Mouse (Mus musculus): ENCODE measurements at regions not wholly inside any gene's neighbourhood (a gene's known extent, or its start where the extent isn't known, plus 50 kb on each side); places are given as distances from the start of the nearest gene placed in this dataset.

- 78% methylated on average over 6 of the region's 6 CpGs for WGBS
- no peak overlapping the region for H3K9ac ChIP-seq (ENCODE audit: low read depth, low read length)
- no peak overlapping the region for H3K4me3 ChIP-seq (ENCODE audit: low read length)
- no peaks in the 10 kb centered on the region for H3K36me3 ChIP-seq (ENCODE audit: control insufficient read depth, insufficient read depth, low read length)
- H3K27me3 ChIP-seq (replicated peaks; ENCODE audit: control insufficient read depth, insufficient read depth, low read length): no peaks in the 10 kb centered on the region
- ATAC-seq: no peak
- no peaks in the 10 kb centered on the region for H3K4me1 ChIP-seq (ENCODE audit: control insufficient read depth, insufficient read depth, low read depth, low read length)
- no peaks in the 10 kb centered on the region for H3K9me3 ChIP-seq (ENCODE audit: control insufficient read depth, low read length)
- H3K4me2 ChIP-seq (ENCODE audit: low read length): no peak overlapping the region
- H3K27ac ChIP-seq (ENCODE audit: low read depth, low read length): no peak overlapping the region
These were observed 186.9 kb upstream of the Ccdc122 start for GRCm38 (mm10) chr14:76849636-76850035.

- Histone ChIP-seq H3K4me1 (ENCODE audit: control insufficient read depth, insufficient read depth, low read depth, low read length) (no peaks in the 10 kb centered on the region), H3K27ac (ENCODE audit: low read depth, low read length) (no peak overlapping the region), H3K9ac (ENCODE audit: low read depth, low read length) (no peak overlapping the region), H3K27me3 (replicated peaks; ENCODE audit: control insufficient read depth, insufficient read depth, low read length) (no peaks in the 10 kb centered on the region), H3K9me3 (ENCODE audit: control insufficient read depth, low read length) (no peaks in the 10 kb centered on the region), H3K4me3 (ENCODE audit: low read length) (no peak overlapping the region), H3K36me3 (ENCODE audit: control insufficient read depth, insufficient read depth, low read length) (no peaks in the 10 kb centered on the region), H3K4me2 (ENCODE audit: low read length) (no peak overlapping the region)
- ATAC-seq: peak; percentile 64; the same call in 1 of the 2 replicates
- WGBS: 59% methylated on average over 3 of the region's 3 CpGs
These were observed 187.5 kb upstream of the Ccdc122 start for GRCm38 (mm10) chr14:76849071-76849470.

- Histone ChIP-seq H3K36me3 (ENCODE audit: control insufficient read depth, insufficient read depth, low read length) (no peaks in the 10 kb centered on the region), H3K27me3 (replicated peaks; ENCODE audit: control insufficient read depth, insufficient read depth, low read length) (no peaks in the 10 kb centered on the region), H3K4me3 (ENCODE audit: low read length) (no peak overlapping the region), H3K4me1 (ENCODE audit: control insufficient read depth, insufficient read depth, low read depth, low read length) (no peaks in the 10 kb centered on the region), H3K9me3 (ENCODE audit: control insufficient read depth, low read length) (no peaks in the 10 kb centered on the region), H3K4me2 (ENCODE audit: low read length) (no peak overlapping the region), H3K9ac (ENCODE audit: low read depth, low read length) (no peak overlapping the region), H3K27ac (ENCODE audit: low read depth, low read length) (no peak overlapping the region)
- no peak for ATAC-seq
- 75% methylated on average over 3 of the region's 3 CpGs for WGBS
These were observed 190.9 kb upstream of the Ccdc122 start for GRCm38 (mm10) chr14:76845706-76846105.

GRCm38 (mm10) chr14:76844717-76845116, 191.9 kb upstream of the Ccdc122 start:
- no peaks in the 10 kb centered on the region for H3K4me1 ChIP-seq (ENCODE audit: control insufficient read depth, insufficient read depth, low read depth, low read length)
- H3K27me3 ChIP-seq (replicated peaks; ENCODE audit: control insufficient read depth, insufficient read depth, low read length): no peaks in the 10 kb centered on the region
- H3K4me3 ChIP-seq (ENCODE audit: low read length): no peak overlapping the region
- no peak overlapping the region for H3K27ac ChIP-seq (ENCODE audit: low read depth, low read length)
- no peaks in the 10 kb centered on the region for H3K36me3 ChIP-seq (ENCODE audit: control insufficient read depth, insufficient read depth, low read length)
- ATAC-seq: no peak
- no peaks in the 10 kb centered on the region for H3K9me3 ChIP-seq (ENCODE audit: control insufficient read depth, low read length)
- WGBS: 86% methylated on average over 1 of the region's 1 CpGs
- no peak overlapping the region for H3K9ac ChIP-seq (ENCODE audit: low read depth, low read length)
- no peak overlapping the region for H3K4me2 ChIP-seq (ENCODE audit: low read length)

GRCm38 (mm10) chr14:76837583-76838220, 198.9 kb upstream of the Ccdc122 start:
- 93% methylated on average over 5 of the region's 5 CpGs for WGBS

GRCm38 (mm10) chr14:76836926-76837516, 199.6 kb upstream of the Ccdc122 start:
- H3K27ac ChIP-seq (ENCODE audit: low read depth, low read length): no peak overlapping the region
- ATAC-seq: no peak
- H3K9ac ChIP-seq (ENCODE audit: low read depth, low read length): no peak overlapping the region
- 48% methylated on average over 10 of the region's 10 CpGs for WGBS
- H3K27me3 ChIP-seq (replicated peaks; ENCODE audit: control insufficient read depth, insufficient read depth, low read length): no peaks in the 10 kb centered on the region
- H3K9me3 ChIP-seq (ENCODE audit: control insufficient read depth, low read length): no peaks in the 10 kb centered on the region
- no peaks in the 10 kb centered on the region for H3K36me3 ChIP-seq (ENCODE audit: control insufficient read depth, insufficient read depth, low read length)
- no peaks in the 10 kb centered on the region for H3K4me1 ChIP-seq (ENCODE audit: control insufficient read depth, insufficient read depth, low read depth, low read length)
- no peak overlapping the region for H3K4me3 ChIP-seq (ENCODE audit: low read length)
- no peak overlapping the region for H3K4me2 ChIP-seq (ENCODE audit: low read length)

More at GRCm38 (mm10) chr14:76837583-76838220, 198.9 kb upstream of the Ccdc122 start:
- Histone ChIP-seq H3K4me1 (ENCODE audit: control insufficient read depth, insufficient read depth, low read depth, low read length) (no peaks in the 10 kb centered on the region), H3K4me3 (ENCODE audit: low read length) (no peak overlapping the region), H3K4me2 (ENCODE audit: low read length) (no peak overlapping the region), H3K9ac (ENCODE audit: low read depth, low read length) (no peak overlapping the region), H3K27ac (ENCODE audit: low read depth, low read length) (no peak overlapping the region), H3K36me3 (ENCODE audit: control insufficient read depth, insufficient read depth, low read length) (no peaks in the 10 kb centered on the region), H3K27me3 (replicated peaks; ENCODE audit: control insufficient read depth, insufficient read depth, low read length) (no peaks in the 10 kb centered on the region), H3K9me3 (ENCODE audit: control insufficient read depth, low read length) (no peaks in the 10 kb centered on the region)
- ATAC-seq: no peak

- Histone ChIP-seq H3K27me3 (replicated peaks; ENCODE audit: control insufficient read depth, insufficient read depth, low read length) (no peaks in the 10 kb centered on the region), H3K9ac (ENCODE audit: low read depth, low read length) (no peak overlapping the region), H3K27ac (ENCODE audit: low read depth, low read length) (no peak overlapping the region), H3K4me2 (ENCODE audit: low read length) (no peak overlapping the region), H3K9me3 (ENCODE audit: control insufficient read depth, low read length) (no peaks in the 10 kb centered on the region), H3K4me3 (ENCODE audit: low read length) (no peak overlapping the region), H3K4me1 (ENCODE audit: control insufficient read depth, insufficient read depth, low read depth, low read length) (no peaks in the 10 kb centered on the region), H3K36me3 (ENCODE audit: control insufficient read depth, insufficient read depth, low read length) (no peaks in the 10 kb centered on the region)
- no peak for ATAC-seq
- WGBS: 79% methylated on average over 2 of the region's 2 CpGs
These were observed 200.3 kb upstream of the Ccdc122 start for GRCm38 (mm10) chr14:76836271-76836670.

GRCm38 (mm10) chr14:76834084-76834483, 202.5 kb upstream of the Ccdc122 start:
- Histone ChIP-seq H3K4me2 (ENCODE audit: low read length) (no peak overlapping the region), H3K9ac (ENCODE audit: low read depth, low read length) (no peak overlapping the region), H3K4me3 (ENCODE audit: low read length) (no peak overlapping the region), H3K36me3 (ENCODE audit: control insufficient read depth, insufficient read depth, low read length) (no peaks in the 10 kb centered on the region), H3K4me1 (ENCODE audit: control insufficient read depth, insufficient read depth, low read depth, low read length) (no peaks in the 10 kb centered on the region), H3K27ac (ENCODE audit: low read depth, low read length) (no peak overlapping the region), H3K27me3 (replicated peaks; ENCODE audit: control insufficient read depth, insufficient read depth, low read length) (no peaks in the 10 kb centered on the region), H3K9me3 (ENCODE audit: control insufficient read depth, low read length) (no peaks in the 10 kb centered on the region)
- ATAC-seq: no peak
- WGBS: 71% methylated on average over 6 of the region's 6 CpGs

GRCm38 (mm10) chr14:76829161-76829510, 207.4 kb upstream of the Ccdc122 start:
- ATAC-seq: no peak
- Histone ChIP-seq H3K9me3 (ENCODE audit: control insufficient read depth, low read length) (no peaks in the 10 kb centered on the region), H3K36me3 (ENCODE audit: control insufficient read depth, insufficient read depth, low read length) (no peaks in the 10 kb centered on the region), H3K4me1 (ENCODE audit: control insufficient read depth, insufficient read depth, low read depth, low read length) (no peaks in the 10 kb centered on the region), H3K4me2 (ENCODE audit: low read length) (no peak overlapping the region), H3K27ac (ENCODE audit: low read depth, low read length) (no peak overlapping the region), H3K4me3 (ENCODE audit: low read length) (no peak overlapping the region), H3K9ac (ENCODE audit: low read depth, low read length) (no peak overlapping the region), H3K27me3 (replicated peaks; ENCODE audit: control insufficient read depth, insufficient read depth, low read length) (no peaks in the 10 kb centered on the region)
- WGBS: 85% methylated on average over 1 of the region's 1 CpGs

Data from hindbrain, embryonic 16.5 days (tissue).